Mouse (Mus musculus): ENCODE measurements at regions not wholly inside any gene's neighbourhood (a gene's known extent, or its start where the extent isn't known, plus 50 kb on each side); places are given as distances from the start of the nearest gene placed in this dataset.

DNA sequence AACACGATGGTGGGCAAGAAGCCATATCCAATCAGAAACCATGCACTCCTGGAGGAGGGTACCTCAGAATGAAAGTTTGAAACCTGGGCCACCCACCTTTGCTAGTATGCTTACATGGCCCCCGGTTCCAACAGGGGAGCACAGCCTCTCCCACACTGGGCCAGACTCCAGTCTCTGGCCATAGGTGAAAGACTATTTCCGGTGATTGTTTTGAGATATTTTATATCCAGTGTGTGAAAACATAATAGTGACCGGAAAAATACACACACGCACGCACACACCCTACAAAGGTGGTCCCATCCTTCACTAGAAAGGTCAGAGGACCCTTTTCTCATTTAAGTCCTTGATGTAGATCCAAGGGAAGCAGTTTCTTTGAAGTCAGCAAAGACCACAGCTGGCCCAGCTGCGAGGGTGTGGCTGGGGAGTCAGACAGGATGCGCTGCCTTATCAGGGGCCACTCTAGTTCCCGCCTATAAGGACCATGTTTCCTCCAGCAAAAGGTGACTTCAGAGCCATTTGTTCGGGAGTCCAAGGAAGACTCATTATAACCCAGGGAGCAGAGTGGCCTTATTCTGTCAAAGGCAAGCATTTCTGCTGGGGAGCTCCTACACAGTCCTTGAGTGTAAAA, 206.0 kb downstream of the Zfp36l1 start:
- no peak for DNase-seq

DNA sequence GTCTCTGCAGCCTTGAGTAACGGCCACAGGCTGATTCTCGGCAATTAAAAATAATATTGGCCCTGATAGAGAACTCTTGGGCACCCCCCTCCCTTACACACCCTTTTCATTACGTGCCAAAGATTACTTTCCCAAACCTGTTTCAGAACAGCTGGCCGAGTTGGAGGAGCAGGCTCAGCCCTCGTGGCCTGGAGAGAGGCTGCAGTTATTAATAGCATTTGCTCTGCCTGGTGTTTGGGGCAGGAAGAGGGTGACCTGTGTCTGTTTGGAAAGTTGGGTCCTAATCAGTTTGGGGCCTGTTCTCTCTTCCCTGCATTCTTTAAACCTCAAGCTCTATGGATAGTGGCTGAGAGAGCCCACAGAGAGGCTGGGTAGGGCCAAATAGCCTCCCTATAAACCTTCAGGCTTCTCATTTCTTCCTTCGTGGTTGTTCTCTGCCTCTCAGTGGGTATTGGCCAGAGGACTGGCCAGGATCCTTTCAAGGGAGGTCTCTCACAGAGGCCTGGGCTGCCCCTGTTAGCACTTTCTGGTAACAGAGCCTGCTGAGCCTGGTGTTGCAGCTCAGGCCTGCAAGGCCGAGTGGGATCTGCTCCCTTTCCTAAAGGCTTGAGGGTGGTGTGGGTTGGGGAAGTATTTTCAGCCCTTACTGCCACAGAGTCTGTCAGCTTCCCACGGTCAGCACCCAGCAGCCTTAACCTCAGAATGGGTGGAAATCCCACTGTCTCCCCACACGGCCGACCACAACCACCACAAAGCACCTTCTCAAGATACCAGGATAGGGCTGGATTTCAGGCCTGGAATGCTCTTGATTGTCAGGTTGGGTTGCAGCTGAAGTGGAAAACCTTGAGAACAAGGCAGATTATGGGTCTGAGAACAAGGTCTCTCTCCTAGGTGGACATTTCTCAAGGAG, 206.7 kb downstream of the Zfp36l1 start:
- peak; percentile 75 to 85 for DNase-seq

DNA sequence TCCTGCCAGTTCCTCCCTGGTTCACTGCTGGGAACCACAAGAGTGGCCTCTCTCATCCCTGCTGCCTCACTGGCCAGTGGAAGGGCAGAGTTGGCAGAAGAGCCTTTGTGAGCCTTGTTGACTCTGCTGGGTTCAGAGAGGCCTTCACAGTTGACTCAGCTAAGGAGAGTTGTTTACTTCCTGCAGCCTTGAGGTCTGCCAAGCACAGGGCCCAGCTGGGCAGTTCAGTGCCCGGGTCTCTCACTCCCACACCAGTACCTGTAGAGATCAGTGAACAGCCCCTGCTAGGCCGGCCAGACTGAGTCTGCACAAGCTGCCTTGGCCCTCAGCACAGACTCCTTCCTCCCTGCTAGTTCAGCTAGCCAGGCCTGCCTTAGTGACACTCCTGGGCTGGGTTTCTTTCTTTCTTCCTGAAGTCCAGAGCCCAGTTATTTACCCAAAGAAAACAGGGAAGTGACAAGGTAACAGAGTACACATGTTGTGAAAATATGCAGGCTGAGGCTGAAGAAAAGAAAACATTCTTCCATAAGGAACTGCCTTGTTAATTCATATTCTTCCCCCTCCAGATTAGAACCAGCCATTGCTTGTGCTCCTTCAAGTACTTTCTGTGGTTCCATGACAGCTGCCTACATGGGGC, 207.8 kb downstream of the Zfp36l1 start:
- DNase-seq, result peak; percentile 80 to 84

DNA sequence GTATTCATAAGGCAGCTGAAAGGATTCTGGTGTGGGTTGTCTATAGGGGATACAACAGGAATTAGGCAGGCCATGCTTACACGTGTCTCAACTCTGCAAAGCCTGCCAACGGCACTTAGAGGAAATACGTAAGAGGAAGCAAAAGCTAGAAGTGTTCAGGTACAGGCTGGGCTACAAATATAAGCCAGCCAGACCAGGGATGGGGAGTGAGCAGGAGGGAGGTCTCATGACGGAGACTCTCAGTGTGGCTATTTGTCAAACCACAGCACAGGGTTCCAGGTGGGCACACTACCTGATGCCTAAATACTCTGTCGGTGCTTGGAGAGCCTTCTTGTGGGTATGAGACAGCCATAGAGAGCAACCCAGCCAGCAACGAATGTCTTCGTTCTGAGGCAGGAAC, 210.1 kb downstream of the Zfp36l1 start:
- DNase-seq, result no peak

DNA sequence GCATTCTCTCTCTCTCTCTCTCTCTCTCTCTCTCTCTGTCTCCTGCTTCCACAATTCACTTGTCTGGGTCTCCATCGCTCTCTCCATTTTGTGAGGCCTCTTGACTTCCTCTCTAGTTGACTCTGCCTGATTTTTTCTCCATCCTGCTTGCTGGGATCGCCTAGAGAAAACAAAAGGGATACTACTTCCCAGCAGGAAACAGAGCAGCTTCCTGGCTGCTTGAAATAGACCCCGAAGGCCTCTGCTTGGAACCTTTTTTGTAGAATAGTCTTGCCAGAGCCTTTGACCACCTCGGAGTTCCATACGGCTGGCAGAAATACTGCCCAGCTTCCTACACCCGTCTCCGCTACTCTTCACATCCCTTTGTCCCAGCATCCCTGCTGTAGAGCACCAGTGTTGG, 210.7 kb downstream of the Zfp36l1 start:
- DNase-seq, result no peak

DNA sequence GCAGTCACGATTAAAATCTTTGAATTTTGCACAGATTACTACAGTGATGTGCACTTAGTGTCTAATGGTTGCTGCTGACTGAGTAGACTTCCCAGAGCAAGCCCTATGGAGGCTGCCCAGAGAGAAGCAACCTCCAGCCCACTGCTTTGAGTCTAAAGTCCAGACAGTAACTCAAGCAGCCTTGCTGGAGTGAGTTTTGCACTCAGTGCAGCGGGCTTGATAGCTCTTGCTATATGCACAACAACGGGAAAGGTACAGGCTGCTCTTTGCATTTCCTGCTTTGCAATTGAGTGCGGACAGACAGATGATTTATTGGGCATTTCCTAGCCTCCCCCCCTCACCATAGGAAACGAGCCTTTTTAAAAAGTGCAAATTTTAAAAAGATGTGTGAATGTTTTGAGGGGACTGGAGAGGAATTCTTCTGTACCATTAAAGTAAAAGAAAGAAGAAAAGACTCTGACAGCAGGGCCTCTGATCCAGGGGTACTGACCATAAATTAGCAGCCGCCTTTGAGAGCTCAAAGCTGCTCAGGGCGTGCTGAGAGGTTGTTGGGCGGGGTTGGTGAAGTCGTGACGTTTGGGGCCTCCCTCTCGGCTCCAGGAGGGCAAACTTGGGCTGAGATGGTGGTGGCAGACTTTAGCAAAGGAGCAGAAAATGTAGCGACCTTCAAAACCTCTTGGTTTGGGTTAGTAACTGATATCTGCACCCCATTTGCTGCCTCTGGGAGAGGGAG, 214.4 kb downstream of the Zfp36l1 start:
- DNase-seq, result peak in 1 of 2 experiments; percentile 62

DNA sequence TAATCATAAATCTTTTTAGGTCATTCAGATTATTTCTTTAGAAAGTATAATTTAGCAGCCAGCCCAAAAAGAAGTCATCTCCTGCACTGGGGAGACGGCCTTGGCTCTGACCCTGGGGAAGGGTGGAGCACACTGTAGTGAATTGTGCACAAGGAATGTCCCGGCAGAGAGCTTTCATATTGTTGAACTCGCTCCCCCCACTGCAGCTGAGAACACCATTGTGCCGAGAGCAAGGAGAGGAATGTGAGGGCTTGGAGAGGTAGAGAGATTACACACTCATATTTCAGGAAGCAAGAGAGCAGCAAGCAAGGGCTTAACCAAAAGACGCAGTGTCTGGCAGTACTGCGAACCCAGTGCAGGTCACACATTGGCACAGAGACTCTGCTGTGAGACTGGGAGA, 216.8 kb downstream of the Zfp36l1 start:
- DNase-seq, result peak; percentile 83 to 88

DNA sequence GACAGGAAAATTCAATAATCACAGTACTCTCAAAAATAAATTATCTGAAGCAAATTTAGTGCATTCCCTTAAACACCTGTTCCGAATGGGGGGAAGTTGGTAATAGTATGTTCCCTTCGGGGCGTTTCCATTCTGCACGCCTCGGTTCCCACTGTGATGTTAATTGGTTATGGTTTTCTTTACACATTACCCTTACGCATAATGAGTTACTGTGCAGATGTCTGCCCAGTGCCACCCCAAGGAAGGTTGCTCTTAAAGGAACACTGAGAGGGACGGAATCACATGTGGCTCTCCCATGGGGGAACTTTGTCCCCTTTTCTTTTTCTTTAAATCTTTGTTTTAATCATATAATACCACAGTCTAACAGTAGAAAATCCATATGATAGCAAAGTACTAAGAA, 217.5 kb downstream of the Zfp36l1 start:
- DNase-seq, result peak in 1 of 2 experiments; percentile 1

DNA sequence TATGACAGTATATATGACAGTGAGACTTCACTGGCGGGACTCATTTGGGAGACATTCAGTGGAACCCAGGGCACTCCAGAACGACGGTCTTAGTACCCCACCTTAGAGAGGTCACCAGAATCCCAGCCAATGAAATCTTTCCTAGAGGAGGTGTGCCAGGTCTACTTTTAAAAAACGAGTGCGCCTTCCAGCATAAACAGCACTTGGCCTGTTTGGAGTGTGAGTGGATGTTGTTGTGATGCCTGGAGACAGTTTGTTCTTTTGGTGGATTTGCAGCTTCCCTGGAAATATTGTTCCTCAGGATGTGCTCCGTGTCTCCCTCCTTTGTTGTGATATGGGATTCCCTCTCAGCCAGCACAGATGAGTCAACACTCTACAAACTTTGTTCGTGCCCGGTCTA, 219.9 kb downstream of the Zfp36l1 start:
- peak; percentile 8 to 46 for DNase-seq

DNA sequence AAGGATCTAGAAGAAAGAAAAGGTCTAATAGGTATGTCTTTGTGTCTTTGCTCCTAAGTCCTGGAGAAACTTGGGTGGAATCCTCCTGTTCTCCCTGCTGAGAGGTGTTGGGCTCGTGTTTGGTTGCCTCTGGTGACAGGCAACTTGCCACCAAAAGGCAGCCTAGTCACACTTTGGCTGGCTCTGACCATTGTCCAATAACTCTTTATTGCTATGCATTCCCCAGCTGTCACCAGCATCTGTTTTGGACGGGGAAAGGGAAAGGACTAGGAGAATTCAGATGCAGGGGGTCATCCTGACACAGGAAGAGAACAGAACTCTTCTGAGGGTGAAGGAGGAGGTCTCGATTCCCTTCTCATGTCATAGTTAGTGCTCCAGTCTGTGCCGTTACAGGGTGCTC, 220.9 kb downstream of the Zfp36l1 start:
- DNase-seq, result peak; percentile 11 to 48

DNA sequence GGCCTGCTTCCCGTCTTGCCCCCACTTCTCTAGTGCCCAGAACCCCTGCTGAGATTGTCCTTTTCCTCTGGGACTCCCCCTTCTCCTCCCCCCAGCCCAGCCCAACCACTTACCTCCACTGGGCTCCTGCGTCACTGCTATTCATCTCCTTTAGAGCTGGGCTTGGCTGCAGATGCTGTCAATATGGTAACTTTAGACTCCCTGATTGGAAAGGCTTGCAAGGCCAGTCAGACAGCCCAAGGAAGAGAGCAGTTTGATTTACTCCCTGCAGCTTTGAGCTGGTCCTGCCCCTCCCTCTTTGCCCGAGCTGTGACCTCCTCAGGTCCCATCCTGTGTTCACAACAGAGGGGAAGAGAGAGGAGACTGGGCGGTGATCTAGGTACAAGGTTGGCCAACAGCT, 221.9 kb downstream of the Zfp36l1 start:
- peak; percentile 57 to 79 for DNase-seq

DNA sequence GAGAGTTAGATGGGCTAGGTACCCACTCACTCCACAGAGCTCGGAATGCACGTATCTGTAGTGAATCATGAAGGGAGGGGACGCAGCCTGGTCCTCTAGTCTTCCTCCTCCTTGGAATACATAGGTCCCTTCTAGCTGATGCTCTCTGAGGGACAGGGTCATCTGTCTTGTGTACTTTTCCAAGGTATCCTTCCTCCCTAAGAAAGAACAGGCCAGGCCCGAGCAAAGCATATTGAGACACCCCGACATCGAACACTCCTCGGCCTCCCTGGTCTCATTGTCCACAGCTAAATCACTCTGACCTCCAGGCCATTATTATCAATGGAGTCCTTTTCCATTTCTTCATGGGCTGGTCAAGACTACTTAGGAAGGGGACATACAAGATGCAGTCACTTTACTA, 222.5 kb downstream of the Zfp36l1 start:
- DNase-seq, result peak in 1 of 2 experiments; percentile 2

DNA sequence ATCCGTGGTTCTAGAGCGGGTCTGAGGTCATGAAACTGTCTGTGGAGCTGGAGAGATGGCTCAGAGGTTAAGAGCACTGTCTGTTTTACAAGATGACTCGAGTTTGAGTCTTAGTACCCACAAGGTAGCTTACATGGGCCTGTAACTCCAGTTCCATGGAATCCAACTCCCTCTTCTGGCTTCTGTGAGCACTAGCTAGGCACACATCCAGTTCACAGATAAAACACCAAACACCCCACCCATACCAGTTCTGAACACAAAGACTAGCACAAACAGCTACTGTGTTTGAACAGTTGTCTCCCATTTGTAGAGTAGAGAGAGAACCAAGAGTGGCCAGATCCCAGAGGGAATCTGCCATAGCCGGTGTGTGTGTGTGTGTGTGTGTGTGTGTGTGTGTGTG, 224.0 kb downstream of the Zfp36l1 start:
- peak in 1 of 2 experiments; percentile 5 for DNase-seq

DNA sequence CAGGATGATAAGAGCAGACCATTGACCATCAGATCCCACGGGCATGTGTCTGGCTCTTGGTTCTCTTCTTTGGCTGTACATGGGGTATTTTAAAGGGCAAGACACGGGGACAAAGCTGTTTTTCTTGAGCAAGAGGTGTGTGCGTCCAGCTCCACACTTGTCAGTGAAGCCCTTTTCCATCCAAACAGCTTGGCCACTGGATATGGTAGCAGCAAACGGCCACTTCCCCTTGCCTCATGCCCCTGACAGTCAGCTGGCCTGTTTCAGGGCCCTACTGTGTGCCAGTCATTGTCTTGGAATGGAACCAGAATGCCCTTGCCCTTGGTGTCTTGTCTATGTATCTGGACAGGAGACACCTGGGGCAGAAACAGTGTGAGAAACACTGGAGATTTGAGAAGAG, 224.7 kb downstream of the Zfp36l1 start:
- peak in 1 of 2 experiments; percentile 7 for DNase-seq

DNA sequence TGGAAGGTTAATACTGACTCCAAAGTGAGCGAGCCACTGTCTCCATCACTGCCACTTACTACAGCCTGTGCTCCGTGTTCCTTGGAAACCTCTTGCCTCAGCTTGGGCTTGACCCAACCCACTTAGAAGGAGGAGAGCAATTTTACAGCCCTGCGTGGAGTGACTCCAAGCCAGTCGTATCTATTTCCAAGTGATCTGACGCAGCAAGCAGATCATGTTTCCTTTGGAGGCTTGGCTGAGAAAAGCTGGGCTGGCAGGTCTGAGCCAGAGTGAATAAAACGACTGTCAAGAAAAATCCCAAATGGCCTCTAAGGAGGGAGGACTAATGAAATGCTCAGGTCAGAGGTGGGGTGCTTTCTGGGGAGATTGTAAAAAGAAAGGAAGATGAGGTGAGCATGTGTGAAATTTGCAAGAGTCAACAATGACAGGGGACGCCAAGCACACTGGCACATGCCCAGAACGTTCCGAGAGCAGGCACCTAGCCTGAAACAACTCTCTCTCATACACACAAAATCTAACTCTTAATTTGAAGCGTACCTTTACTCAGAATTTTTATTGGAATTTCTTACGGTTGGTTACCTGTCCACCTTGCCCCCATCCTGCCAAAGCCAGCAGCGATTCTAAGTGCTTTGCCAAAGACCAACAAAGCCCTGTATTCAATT, 225.5 kb downstream of the Zfp36l1 start:
- DNase-seq, result peak; percentile 84 to 89

DNA sequence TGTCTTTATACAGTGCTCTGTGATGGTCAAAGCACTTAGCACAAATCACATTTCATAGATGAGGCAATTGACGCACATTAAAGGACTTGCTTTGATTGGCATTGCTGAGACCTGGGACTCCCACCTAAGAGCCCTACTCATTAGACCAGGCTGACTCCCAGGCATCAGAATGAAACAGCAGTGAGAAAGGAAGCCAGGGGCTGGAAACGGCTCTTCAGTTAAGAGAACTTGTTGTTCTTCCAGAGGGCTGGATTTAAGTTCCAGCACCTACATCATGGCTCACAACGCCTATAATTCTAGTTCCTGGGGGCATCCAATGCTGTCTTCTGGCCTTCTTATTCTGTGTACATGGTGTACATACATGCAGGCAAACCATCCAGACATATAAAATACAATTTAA, 226.3 kb downstream of the Zfp36l1 start:
- peak in 1 of 2 experiments; percentile 4 for DNase-seq

DNA sequence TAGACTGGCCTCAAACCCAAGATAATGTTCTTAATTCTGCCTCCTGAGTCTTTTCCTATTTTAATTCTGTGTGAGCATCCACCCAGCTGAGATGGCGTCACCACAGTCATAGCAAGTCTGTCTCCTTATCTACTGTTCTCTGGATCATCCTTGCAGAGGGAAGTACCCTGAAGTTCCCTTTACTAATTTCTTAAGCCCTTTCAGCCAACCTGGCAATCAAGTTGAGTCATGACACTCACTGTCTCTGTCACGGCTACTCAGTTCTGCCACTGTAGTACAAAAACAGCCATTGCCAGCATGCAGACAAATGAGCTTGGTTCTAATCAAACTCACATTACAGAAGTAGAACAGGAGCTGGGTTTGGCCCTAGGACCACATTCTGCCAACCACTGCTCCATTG, 227.5 kb downstream of the Zfp36l1 start:
- peak in 1 of 2 experiments; percentile 2 for DNase-seq

DNA sequence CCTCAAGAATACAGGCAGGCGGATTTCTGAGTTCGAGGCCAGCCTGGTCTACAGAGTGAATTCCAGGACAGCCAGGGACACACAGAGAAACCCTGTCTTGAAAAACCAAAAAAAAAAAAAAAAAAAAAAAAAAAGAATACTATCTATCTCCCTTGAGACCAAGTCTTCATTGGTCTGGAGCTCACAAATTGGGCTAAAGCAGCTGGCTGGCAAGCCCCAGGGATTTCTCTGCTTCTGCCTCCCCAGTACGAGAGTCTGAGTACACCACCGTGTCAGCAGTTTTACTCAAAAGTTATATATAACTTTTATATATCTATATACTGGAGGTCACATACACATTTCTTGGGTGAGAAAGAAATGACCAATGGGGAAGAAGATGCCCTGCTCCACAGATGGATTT, 229.2 kb downstream of the Zfp36l1 start:
- DNase-seq, result peak in 1 of 2 experiments; percentile 1

DNA sequence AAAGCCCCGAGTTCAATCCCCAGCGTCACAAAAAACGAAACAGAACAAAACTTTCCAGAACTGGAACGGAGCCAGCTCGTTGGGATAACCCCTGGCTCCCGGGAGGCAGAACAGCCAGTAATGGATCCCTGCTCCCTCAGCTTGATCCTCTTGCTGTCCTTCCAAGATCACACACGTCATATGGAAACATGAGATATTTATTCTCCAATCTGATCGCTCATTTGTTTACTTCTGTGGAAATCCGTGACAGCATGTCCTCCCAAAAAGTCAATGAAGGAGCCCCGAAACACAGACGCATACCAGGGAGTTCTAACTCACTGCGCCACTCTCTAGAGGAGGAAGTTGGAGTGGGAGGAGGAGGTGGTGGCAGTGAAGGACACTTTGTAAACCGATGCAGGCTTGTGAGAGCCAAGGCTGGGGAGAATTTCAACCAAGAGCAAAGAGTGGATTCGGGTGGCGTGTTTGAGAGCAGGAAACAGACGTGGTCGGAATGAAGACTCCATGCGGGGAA, 232.0 kb downstream of the Zfp36l1 start:
- peak; percentile 66 to 75 for DNase-seq

DNA sequence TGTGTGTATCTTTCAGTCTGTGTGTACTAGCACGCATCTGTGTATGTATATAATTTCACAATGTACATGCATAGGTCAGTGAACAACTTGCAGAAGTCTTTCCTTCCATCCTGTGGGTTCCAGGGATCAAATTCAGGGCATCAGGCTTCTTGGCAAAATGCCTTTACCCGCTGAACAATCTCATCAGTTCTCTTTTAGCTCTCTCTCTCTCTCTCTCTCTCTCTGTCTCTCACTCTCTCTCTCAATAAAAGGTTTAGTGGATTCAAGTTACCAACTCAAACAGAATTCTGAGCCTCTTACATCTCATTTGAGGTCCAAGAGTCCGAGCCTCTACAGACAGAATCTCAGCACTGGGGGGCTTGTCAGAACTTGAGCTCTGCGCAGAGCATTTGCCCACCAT, 232.5 kb downstream of the Zfp36l1 start:
- DNase-seq, result no peak

DNA sequence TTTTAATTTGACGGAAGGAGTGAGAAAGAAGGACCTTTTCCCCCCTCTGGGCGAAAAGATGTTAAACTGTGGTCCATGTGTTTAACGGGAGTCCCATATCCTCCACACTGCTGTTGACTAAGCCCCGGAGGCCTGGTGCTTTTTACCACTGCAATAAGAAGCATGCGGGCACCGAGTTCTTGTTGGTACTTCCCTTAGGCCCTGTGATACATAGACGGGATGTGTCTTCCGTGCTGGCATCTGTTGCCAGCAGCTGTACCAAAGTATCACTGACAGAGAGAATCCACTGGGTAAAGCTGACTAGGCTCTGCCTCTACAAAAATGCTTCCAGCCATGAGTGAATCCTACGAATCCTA, 232.9 kb downstream of the Zfp36l1 start:
- peak in 1 of 2 experiments; percentile 8 for DNase-seq

Data from lung, adult 18-20 months (tissue).